Mouse (Mus musculus) liver, embryonic 14.5 days (tissue): Measurements from ENCODE around the gene Nfatc2. TPM values are rescaled to one million over a fixed set of nuclear protein-coding genes. Genes with fewer than 3 reads are reported as not detected.

Experiments used
- ATAC-seq: fragments of 200-750 bp; cut with Nextera tagmentation; 2 replicates; pipeline ENCODE4 v1.8.0; 2017; ENCODE audit warnings: moderate number of reproducible peaks, mild to moderate bottlenecking, moderate library complexity; ENCODE audit not compliant: insufficient read depth
- DNase-seq, 3 experiments: peaks; one replicate each; pipeline ENCODE4 v3.0.0-alpha.2; 2012 to 2013; ENCODE audit warnings: low read depth in 3 of 3, low spot score in 3 of 3
- H3K27ac ChIP-seq: fragments of 300-500 bp; sonication (generic); 2 replicates; pipeline ENCODE4 v1.5.1; 2014; ENCODE audit warnings: moderate library complexity, mild to moderate bottlenecking, control low read depth, inconsistent platforms
- H3K27me3 ChIP-seq: fragments of 300-500 bp; sonication (generic); 2 replicates; pipeline ENCODE4 v1.6.1; 2014; ENCODE audit warnings: mild to moderate bottlenecking, low read length, moderate library complexity; ENCODE audit not compliant: control insufficient read depth, insufficient read depth
- H3K36me3 ChIP-seq: fragments of 300-500 bp; sonication (generic); replicated peaks from 2 replicates; pipeline ENCODE4 v1.6.1; 2014; ENCODE audit warnings: low read depth; ENCODE audit not compliant: control insufficient read depth, insufficient read depth
- H3K4me1 ChIP-seq, 2 experiments: fragments of 200-500 bp in 1 of 2; fragments of 300-500 bp in 1 of 2; sonication (generic) in 1 of 2; replicated peaks; 2 replicates each; pipeline ENCODE4 v1.6.1; 2012 to 2014; ENCODE audit warnings: antibody characterized with exemption in 1 of 2, inconsistent platforms in 1 of 2, low read length in 1 of 2; ENCODE audit not compliant: control insufficient read depth in 2 of 2, insufficient read depth in 2 of 2
- H3K4me2 ChIP-seq: fragments of 300-500 bp; sonication (generic); 2 replicates; pipeline ENCODE4 v1.6.1; 2014; ENCODE audit warnings: low read depth, mild to moderate bottlenecking, control low read depth, moderate library complexity
- H3K4me3 ChIP-seq, 2 experiments: fragments of 200-500 bp in 1 of 2; fragments of 300-500 bp in 1 of 2; sonication (generic) in 1 of 2; 2 replicates each; pipeline ENCODE4 v1.5.1; 2012 to 2014; ENCODE audit warnings: low read depth in 2 of 2, low read length in 2 of 2, mild to moderate bottlenecking in 2 of 2, control low read depth in 1 of 2, inconsistent platforms in 1 of 2, moderate library complexity in 1 of 2; ENCODE audit not compliant: insufficient read depth in 1 of 2
- H3K9ac ChIP-seq: fragments of 300-500 bp; sonication (generic); replicated peaks from 2 replicates; pipeline ENCODE4 v1.6.1; 2014; ENCODE audit warnings: mild to moderate bottlenecking, control low read depth, moderate library complexity
- H3K9me3 ChIP-seq: fragments of 300-500 bp; sonication (generic); 2 replicates; pipeline ENCODE4 v1.6.1; 2016; ENCODE audit warnings: low read length, mixed read lengths; ENCODE audit not compliant: control insufficient read depth
- CTCF ChIP-seq: IDR thresholded peaks from 2 replicates; pipeline ENCODE4 v1.5.1; 2016; ENCODE audit warnings: antibody characterized with exemption, low read depth, control low read depth
- EP300 ChIP-seq: IDR thresholded peaks from 2 replicates; pipeline ENCODE4 v1.6.1; 2016; ENCODE audit warnings: antibody characterized with exemption, low read depth
- WGBS: fragments of 180-500 bp; shearing (Covaris S2); extraction: QIAGEN DNeasy Blood & Tissue Kit; methylation state at CpG from one replicate; pipeline ENCODE4 v1.1.7; 2014; ENCODE audit not compliant: insufficient replicate concordance; 5-methylcytosine and 5-hydroxymethylcytosine counted together
- polyA plus RNA-seq, 2 experiments: library from polyadenylated mRNA; depleted of rRNA in 1 of 2; stranded (reverse) in 1 of 2; unstranded in 1 of 2; fragments of >200 nt; fragmentation: Nextera tagmentation in 1 of 2; extraction: Ambion mirVana in 1 of 2; gene quantifications; 2 replicates each; pipeline versions ENCODE4 v1.2.1 to v1.2.3; 2012 to 2014

Nfatc2 gene
- polyA plus RNA-seq, 2 experiments, result 0.08 to 0.19 TPM

DNA sequence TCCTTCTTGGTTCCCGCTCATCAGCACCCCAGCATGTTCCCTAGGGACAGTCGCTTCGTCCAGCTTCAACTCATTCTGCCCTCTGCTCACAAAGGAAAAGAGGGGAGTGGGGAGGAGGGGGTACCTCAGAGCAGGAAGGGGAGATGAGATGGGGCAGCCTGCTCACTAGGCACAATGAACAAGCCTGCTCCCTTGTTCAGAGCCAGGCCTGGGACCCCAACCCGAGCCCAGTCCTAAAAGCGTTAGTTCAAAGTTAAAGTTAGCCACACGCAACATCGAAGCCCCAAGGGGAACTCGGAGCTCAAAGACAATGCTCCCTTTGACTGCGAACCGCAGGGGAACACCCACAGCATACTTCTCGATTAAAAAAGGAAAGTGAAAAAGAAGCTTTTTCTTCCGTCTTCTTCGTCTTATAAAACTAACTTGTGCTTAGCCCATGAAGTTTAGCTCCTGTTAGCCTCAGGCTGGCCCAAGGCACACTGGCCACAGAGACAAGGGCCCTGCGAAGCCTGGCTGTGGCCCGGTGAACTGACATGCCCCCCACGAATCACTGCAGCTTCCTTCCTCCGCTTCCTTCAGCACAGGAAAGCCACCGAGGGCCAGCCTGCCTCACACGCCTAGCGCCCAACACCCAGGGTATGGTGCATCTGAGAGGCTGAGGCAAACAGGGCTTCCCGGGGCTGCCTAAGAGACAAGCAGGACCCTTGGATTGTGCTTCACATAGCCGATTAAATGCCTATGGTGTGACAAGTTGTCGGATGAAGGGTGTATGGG lies 45.4 kb downstream of the Nfatc2 start:
- 20% methylated on average over 23 of the region's 23 CpGs for WGBS
- Histone ChIP-seq H3K27ac (no peak overlapping the region), H3K27me3 (no peaks in the 10 kb centered on the region; the same call in none of the 2 replicates), H3K4me2 (no peak overlapping the region), H3K9me3 (no peaks in the 10 kb centered on the region), H3K4me3 (no peak overlapping the region), H3K36me3 (no peaks in the 10 kb centered on the region), H3K4me1 (0 out of 4 replicates have a peak, but pooled peaks cover 0 to 2% of the 10 kb centered on the region in 2 experiments), H3K9ac (no peak overlapping the region)
- DNase-seq, result no peak
- no peak for ATAC-seq
- no peak for TF ChIP-seq CTCF
- TF ChIP-seq EP300, result no peak

GRCm38 (mm10) chr2:168553541-168553961 lies 47.9 kb downstream of the Nfatc2 start:
- no peak overlapping the region for H3K4me3 ChIP-seq
- H3K36me3 ChIP-seq, result no peaks in the 10 kb centered on the region
- WGBS, result 3% methylated on average over 18 of the region's 18 CpGs
- H3K9me3 ChIP-seq, result no peaks in the 10 kb centered on the region
- no peak overlapping the region for H3K4me2 ChIP-seq
- no peak for TF ChIP-seq EP300
- DNase-seq (no peak), ATAC-seq (no peak)
- H3K9ac ChIP-seq, result no peak overlapping the region
- H3K4me1 ChIP-seq, result 0 out of 4 replicates have a peak, but pooled peaks cover 0 to 2% of the 10 kb centered on the region in 2 experiments
- no peak overlapping the region for H3K27ac ChIP-seq
- H3K27me3 ChIP-seq, result no peaks in the 10 kb centered on the region; the same call in none of the 2 replicates

GRCm38 (mm10) chr2:168552405-168552804 lies 49.1 kb downstream of the Nfatc2 start:
- Histone ChIP-seq H3K4me3 (no peak overlapping the region), H3K4me1 (0 out of 4 replicates have a peak, but pooled peaks cover 0 to 2% of the 10 kb centered on the region in 2 experiments), H3K36me3 (no peaks in the 10 kb centered on the region), H3K27me3 (no peaks in the 10 kb centered on the region; the same call in none of the 2 replicates), H3K4me2 (peak overlapping the region; percentile 13; the same call in 1 of the 2 replicates), H3K9ac (no peak overlapping the region), H3K9me3 (no peaks in the 10 kb centered on the region), H3K27ac (no peak overlapping the region)
- 29% methylated on average over 5 of the region's 5 CpGs for WGBS
- TF ChIP-seq EP300, result no peak
- TF ChIP-seq CTCF, result no peak
- DNase-seq, result no peak
- no peak for ATAC-seq

GRCm38 (mm10) chr2:168551218-168551617 lies 50.2 kb downstream of the Nfatc2 start:
- Histone ChIP-seq H3K36me3 (no peaks in the 10 kb centered on the region), H3K27me3 (no peaks in the 10 kb centered on the region; the same call in none of the 2 replicates), H3K9me3 (no peaks in the 10 kb centered on the region), H3K4me3 (no peak overlapping the region), H3K4me2 (no peak overlapping the region), H3K4me1 (no peaks in the 10 kb centered on the region), H3K9ac (no peak overlapping the region), H3K27ac (no peak overlapping the region)
- TF ChIP-seq EP300, result no peak
- TF ChIP-seq CTCF, result no peak
- WGBS, result 65% methylated on average over 7 of the region's 7 CpGs
- ATAC-seq (no peak), DNase-seq (no peak)

DNA sequence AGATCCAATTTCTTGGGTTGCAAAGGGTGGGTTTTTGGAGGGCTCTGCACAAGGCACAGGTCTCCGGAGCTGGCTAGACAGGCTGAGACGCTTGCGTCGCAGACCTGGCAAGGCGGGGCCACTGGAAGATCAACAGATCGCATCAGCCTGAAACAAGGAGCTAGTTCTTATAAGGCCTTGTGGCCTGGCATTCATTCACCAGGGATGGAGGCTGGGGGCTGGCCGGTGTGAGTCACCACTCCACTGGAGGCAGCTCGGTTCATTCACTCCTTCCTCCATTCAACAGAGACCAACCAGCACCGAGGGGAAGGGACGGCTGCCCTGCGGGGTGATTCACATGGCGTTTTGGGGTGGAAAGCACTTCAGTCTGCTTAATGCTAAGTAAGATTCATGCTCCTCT lies 52.1 kb downstream of the Nfatc2 start:
- H3K27ac ChIP-seq, result no peak overlapping the region
- H3K9me3 ChIP-seq, result no peaks in the 10 kb centered on the region
- WGBS, result 56% methylated on average over 12 of the region's 12 CpGs
- no peaks in the 10 kb centered on the region for H3K4me1 ChIP-seq
- TF ChIP-seq EP300, result no peak
- no peaks in the 10 kb centered on the region for H3K36me3 ChIP-seq
- H3K9ac ChIP-seq, result no peak overlapping the region
- no peak for ATAC-seq
- no peaks in the 10 kb centered on the region; the same call in 1 of the 2 replicates for H3K27me3 ChIP-seq
- no peak overlapping the region for H3K4me2 ChIP-seq
- no peak overlapping the region for H3K4me3 ChIP-seq
- DNase-seq, result no peak
